Mouse (Mus musculus) ES-CJ7 (cell line): ENCODE results near the gene Slc24a5.
"Not testable (repeated sequence)": the region's sequence is repeated elsewhere in the genome, so short reads cannot be mapped to it uniquely, and the experiment has no call there.

Source experiments
- DNase-seq: peaks from one replicate; pipeline ENCODE4 v3.0.0; 2011; ENCODE audit warnings: low read depth, low spot score

Gene Slc24a5

GRCm38 (mm10) chr2:125067894-125068293 is at the start of gene Slc24a5:
Gene Slc24a5 (plus strand): TSS chr2:125068124.
- no peak for DNase-seq

GRCm38 (mm10) chr2:125024386-125024785 is 43.5 kb upstream of the Slc24a5 start:
- no peak for DNase-seq

- no peak for DNase-seq
Measured at GRCm38 (mm10) chr2:125026358-125027000, 41.4 kb upstream of the Slc24a5 start.

- DNase-seq = no peak
Measured at GRCm38 (mm10) chr2:125030591-125030990, 37.3 kb upstream of the Slc24a5 start.

- no peak for DNase-seq
Measured at GRCm38 (mm10) chr2:125031111-125031510, 36.8 kb upstream of the Slc24a5 start.

GRCm38 (mm10) chr2:125031562-125032257 is 36.2 kb upstream of the Slc24a5 start:
- DNase-seq = no peak

- DNase-seq = peak; percentile 29
Measured at GRCm38 (mm10) chr2:125032258-125032973, 35.5 kb upstream of the Slc24a5 start.

- no peak for DNase-seq
Measured at GRCm38 (mm10) chr2:125033042-125033743, 34.7 kb upstream of the Slc24a5 start.

- peak; percentile 22 for DNase-seq
Measured at GRCm38 (mm10) chr2:125055316-125055903, 12.5 kb upstream of the Slc24a5 start.

GRCm38 (mm10) chr2:125057250-125057815 is 10.6 kb upstream of the Slc24a5 start:
- peak; percentile 15 for DNase-seq

- no peak for DNase-seq
Measured at GRCm38 (mm10) chr2:125061451-125061850, 6.5 kb upstream of the Slc24a5 start.

GRCm38 (mm10) chr2:125062944-125063343 is 5.0 kb upstream of the Slc24a5 start:
- no peak for DNase-seq

- no peak for DNase-seq
Measured at GRCm38 (mm10) chr2:125067373-125067772, 551 bp upstream of the Slc24a5 start.

GRCm38 (mm10) chr2:125068696-125069095 is 772 bp downstream of the Slc24a5 start:
- no peak for DNase-seq

GRCm38 (mm10) chr2:125073056-125073780 is 5.3 kb downstream of the Slc24a5 start:
- DNase-seq = no peak

GRCm38 (mm10) chr2:125083879-125084278 is 16.0 kb downstream of the Slc24a5 start:
- no peak for DNase-seq

- DNase-seq = no peak
Measured at GRCm38 (mm10) chr2:125088757-125089156, 20.8 kb downstream of the Slc24a5 start.

- DNase-seq = not testable (repeated sequence)
Measured at GRCm38 (mm10) chr2:125092123-125092522, 24.2 kb downstream of the Slc24a5 start.

- peak; percentile 63 for DNase-seq
Measured at GRCm38 (mm10) chr2:125104491-125104890, 36.6 kb downstream of the Slc24a5 start.

- DNase-seq = peak; percentile 57
Measured at GRCm38 (mm10) chr2:125106536-125106935, 38.6 kb downstream of the Slc24a5 start.
